Mouse (Mus musculus): ENCODE measurements around the gene Agpat1.

Agpat1 gene

GRCm38 (mm10) chr17:34586796-34587422 lies 17.2 kb upstream of the Agpat1 start:
- DNase-seq, result peak; percentile 86

- DNase-seq, result peak; percentile 98
Measured at GRCm38 (mm10) chr17:34587423-34587811, 16.6 kb upstream of the Agpat1 start.

GRCm38 (mm10) chr17:34587814-34588213 lies 16.2 kb upstream of the Agpat1 start:
- no peak for DNase-seq

GRCm38 (mm10) chr17:34588767-34589166 lies 15.3 kb upstream of the Agpat1 start:
- DNase-seq, result peak; percentile 19

GRCm38 (mm10) chr17:34589206-34589605 lies 14.9 kb upstream of the Agpat1 start:
- peak; percentile 11 for DNase-seq

GRCm38 (mm10) chr17:34589681-34590101 lies 14.4 kb upstream of the Agpat1 start, which contains the start of gene Gpsm3:
Gene Gpsm3 (plus strand): TSS chr17:34589806.
- peak; percentile 33 for DNase-seq

- peak; percentile 41 for DNase-seq
Measured at GRCm38 (mm10) chr17:34590154-34590987, 13.7 kb upstream of the Agpat1 start.

- peak; percentile 34 for DNase-seq
Measured at GRCm38 (mm10) chr17:34591029-34591993, 12.8 kb upstream of the Agpat1 start, which contains the start of gene Pbx2. Gene Pbx2 (plus strand): TSS chr17:34591266.

GRCm38 (mm10) chr17:34591994-34592375 lies 12.1 kb upstream of the Agpat1 start:
- peak; percentile 82 for DNase-seq

GRCm38 (mm10) chr17:34592581-34593549 lies 11.2 kb upstream of the Agpat1 start:
- peak; percentile 59 for DNase-seq

- DNase-seq, result peak; percentile 29
Measured at GRCm38 (mm10) chr17:34593752-34594525, 10.1 kb upstream of the Agpat1 start.

GRCm38 (mm10) chr17:34596098-34596497 lies 8.0 kb upstream of the Agpat1 start:
- DNase-seq, result no peak

- DNase-seq, result peak; percentile 17
Measured at GRCm38 (mm10) chr17:34597566-34598095, 6.4 kb upstream of the Agpat1 start, which contains the start of gene Ager. Gene Ager (plus strand): TSS chr17:34597862.

GRCm38 (mm10) chr17:34599891-34600290 lies 4.2 kb upstream of the Agpat1 start:
- no peak for DNase-seq

GRCm38 (mm10) chr17:34601796-34602195 lies 2.3 kb upstream of the Agpat1 start:
- DNase-seq, result peak; percentile 38

GRCm38 (mm10) chr17:34603375-34604060 lies 544 bp upstream of the Agpat1 start, which contains the start of gene Rnf5:
Gene Rnf5 (minus strand): TSS chr17:34603690.
- DNase-seq, result peak; percentile 99

GRCm38 (mm10) chr17:34604511-34605237 lies 612 bp downstream of the Agpat1 start:
- no peak for DNase-seq

GRCm38 (mm10) chr17:34605609-34606008 lies 1.5 kb downstream of the Agpat1 start:
- peak; percentile 96 for DNase-seq
